Mouse (Mus musculus) regulatory T cell (primary cell): Measurements from ENCODE around the gene Fam170b.

Source experiments
- in situ Hi-C: fragments of 300-600 bp; cut with MboI, MseI; formaldehyde crosslinking; loops from one replicate; pipeline ENCODE4 v1.15.1; 2025; ENCODE audit warnings: high pct_unique_total_duplicates

Fam170b gene

GRCm38 (mm10) chr14:32833847-32834246 is at the start of gene Fam170b:
TSS of gene Fam170b (plus strand) at chr14:32833962.
- in situ Hi-C loops, result no loop called here

GRCm38 (mm10) chr14:32784130-32784747 is 49.5 kb upstream of the Fam170b start:
- in situ Hi-C loops, result no loop called here

DNA sequence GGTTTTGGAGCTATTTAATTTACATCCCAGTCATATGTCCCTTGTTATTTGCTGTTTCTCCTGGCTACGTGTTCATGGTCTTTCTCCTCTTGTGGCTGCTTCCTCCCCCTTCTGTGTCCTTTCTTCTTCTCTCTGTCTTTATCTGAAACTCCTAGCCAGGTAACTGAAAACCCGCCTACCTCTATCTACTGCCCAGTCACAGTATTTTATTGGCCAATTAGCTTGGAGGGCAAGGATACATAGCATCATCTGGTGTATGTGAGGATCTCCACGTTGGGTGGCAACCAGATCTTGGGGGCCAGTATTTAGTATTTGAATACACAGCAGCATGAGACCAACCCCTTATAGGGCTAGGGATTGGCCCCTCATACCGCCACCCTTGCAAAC is 49.0 kb upstream of the Fam170b start:
- in situ Hi-C loops, result no loop called here

- in situ Hi-C loops, result no loop called here
Observed at GRCm38 (mm10) chr14:32785556-32786130, 48.1 kb upstream of the Fam170b start, which contains the start of gene Tmem273. TSS of gene Tmem273 (plus strand) at chr14:32785963.

DNA sequence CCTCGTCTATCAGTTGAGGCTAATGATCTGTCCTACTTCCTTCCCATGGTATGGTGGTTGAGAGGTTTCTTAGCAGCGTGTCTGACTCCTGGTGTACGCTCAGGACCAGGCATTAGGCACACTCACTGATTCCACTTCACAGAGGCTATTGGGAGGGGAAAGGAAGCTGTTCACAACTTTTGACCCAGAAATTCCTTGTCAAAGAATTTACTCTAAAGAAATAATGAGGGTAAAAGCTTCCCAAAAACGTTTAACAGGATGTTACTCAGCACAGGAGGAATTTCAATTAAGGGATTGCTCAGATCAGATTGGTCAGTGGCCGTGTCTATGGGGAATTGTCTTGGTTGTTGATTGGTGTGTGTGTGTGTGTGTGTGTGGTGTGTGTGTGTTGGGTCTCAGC is 46.1 kb upstream of the Fam170b start:
- in situ Hi-C loops, result no loop called here

DNA sequence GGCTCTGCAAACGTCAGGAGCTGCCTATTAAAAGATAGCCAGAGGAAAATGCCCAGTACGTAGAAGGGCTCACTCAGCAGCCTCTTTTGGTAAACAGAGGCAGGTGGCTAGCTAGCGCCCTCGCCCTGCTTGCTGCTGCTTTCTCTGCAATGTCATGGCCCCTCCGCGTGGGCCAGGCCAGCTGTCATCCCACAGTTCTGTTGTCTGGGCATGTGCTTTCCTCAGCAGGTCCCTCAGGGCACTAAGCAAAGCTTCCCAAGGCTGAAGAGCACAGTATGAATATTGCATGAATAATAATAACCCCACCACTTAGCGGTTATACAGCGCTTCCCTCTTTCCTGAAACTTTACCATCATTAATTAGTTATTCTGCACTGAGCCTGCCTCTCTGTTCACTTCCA is 37.4 kb upstream of the Fam170b start:
- in situ Hi-C loops, result no loop called here

- in situ Hi-C loops, result no loop called here
Observed at GRCm38 (mm10) chr14:32797803-32798202, 36.0 kb upstream of the Fam170b start.

GRCm38 (mm10) chr14:32798355-32798754 is 35.4 kb upstream of the Fam170b start:
- in situ Hi-C loops, result no loop called here

- in situ Hi-C loops, result no loop called here
Observed at GRCm38 (mm10) chr14:32800048-32800447, 33.7 kb upstream of the Fam170b start.

- in situ Hi-C loops, result no loop called here
Observed at GRCm38 (mm10) chr14:32801016-32801661, 32.6 kb upstream of the Fam170b start.

GRCm38 (mm10) chr14:32801662-32802024 is 32.1 kb upstream of the Fam170b start:
- in situ Hi-C loops, result no loop called here

DNA sequence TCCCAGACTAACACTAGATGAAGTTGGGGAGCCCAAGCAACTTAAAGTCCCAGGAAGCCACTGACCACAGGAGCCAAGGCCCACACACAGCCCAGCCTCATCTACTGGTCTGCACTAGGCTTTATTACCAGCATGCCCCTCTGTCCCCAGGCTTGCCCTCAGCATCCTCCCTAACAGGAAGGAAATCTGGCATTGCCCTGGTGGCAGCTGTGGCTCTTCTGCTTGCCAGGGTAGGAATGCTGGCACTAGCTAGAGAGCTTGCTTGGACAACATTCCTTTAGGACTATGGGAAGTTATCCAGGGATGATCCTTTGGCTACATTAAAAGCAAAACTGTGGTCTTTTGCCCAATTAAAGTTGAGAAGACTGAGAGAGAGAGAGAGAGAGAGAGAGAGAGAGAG is 23.7 kb upstream of the Fam170b start:
- in situ Hi-C loops, result no loop called here

DNA sequence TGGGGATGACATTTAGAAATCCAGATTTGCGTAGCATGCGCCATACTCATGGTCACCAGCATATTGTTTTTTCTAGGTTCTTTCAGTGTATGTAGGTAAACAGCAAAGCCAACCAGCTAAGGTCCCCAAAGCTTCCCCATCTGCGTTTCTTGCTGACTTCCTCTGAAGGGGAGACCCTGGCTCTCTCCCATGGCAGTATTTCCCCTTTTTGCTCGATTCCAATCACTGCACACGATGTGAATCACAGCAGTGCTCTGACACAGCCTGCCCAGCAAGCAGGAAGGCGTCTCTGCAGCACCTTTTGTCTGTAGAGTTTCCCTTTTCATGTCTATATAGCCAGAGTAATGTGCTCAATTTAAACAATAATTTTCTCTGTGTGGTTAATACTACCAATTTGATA is 21.3 kb upstream of the Fam170b start:
- in situ Hi-C loops, result no loop called here

GRCm38 (mm10) chr14:32814961-32815360 is 18.8 kb upstream of the Fam170b start:
- in situ Hi-C loops, result no loop called here

DNA sequence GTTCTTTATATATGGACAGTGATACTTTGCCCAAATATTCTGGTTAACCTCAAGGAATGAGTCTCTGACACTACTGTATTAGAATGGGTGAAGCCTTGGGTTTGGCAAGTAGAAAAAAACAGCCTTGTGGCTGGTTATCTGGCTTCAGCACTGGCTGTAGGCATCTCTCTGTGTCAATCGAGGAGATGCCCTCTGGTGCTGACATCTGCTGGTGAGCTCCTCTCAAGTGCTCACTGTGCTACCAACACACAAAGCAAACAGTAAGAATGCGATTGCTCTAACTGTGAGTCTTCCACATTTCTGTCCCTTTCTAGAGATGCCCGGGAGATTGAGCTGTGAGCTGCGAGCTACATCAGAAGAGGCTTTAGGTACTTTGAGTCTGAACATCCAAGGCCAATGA is 17.2 kb upstream of the Fam170b start:
- in situ Hi-C loops, result no loop called here

DNA sequence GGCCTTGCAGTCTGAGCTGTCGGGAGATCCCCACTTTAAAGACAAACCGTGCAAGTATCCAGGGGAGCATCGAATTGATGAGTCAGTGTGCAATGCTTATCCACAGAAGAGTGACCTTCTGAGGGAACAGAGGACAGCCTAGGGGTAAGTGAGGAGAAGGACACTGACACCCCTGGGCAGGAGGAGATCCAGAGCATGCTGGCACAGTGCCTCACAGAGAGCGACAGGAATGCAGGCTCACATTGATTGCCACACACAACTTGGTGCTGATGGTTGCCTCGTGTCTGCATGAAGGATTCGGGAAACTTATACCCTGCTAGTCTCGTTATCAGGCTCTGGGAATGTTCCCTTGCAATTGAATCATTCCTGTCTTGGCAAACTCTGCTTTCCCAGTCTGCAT is 16.5 kb upstream of the Fam170b start:
- in situ Hi-C loops, result no loop called here

GRCm38 (mm10) chr14:32819297-32819696 is 14.5 kb upstream of the Fam170b start:
- in situ Hi-C loops, result no loop called here

DNA sequence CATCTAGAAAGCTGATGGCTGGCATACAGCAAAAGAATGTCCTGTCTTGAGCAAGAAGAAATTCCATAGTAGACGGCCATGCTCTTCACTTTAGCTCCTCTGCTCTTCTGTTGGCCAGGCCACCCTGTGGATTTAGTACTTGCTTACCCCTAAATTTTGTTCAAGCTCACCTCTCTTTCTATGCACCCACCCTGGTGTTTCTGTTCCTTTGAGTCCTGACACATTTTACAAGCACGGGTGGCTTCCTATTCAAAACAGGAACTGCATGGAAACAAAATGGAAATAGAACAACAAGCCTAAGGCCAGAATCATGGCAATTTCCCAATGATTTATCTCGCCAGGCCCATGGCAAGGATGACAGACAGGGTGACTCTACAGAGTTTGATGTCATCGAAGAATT is 10.9 kb upstream of the Fam170b start:
- in situ Hi-C loops, result no loop called here

DNA sequence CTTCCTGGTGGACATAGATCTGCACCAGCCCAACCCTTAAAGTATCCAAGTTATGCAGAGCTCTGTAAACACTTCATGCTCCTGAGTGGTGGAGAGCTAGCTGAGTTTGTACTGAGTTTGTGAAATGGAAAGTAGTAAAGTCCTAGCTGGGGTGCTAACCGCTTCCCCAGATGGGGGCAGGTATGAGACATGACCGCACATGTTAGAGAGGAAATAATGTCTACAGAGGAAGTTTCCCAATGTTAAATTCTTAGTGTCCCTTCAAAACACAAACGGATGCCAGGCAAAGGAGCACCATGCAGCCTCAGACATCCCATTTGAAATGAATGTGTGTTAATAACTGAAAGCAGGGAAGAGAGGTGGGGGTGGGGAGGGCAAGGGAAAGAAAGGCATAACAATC is 9.9 kb upstream of the Fam170b start:
- in situ Hi-C loops, result no loop called here

GRCm38 (mm10) chr14:32824267-32825150 is 9.3 kb upstream of the Fam170b start:
- in situ Hi-C loops, result loop anchor here (5.0 kb wide), 1 partner anchor 52 kb away; no protein-coding TSS in a partner anchor

- in situ Hi-C loops, result loop anchor here (5.0 kb wide), 1 partner anchor 53 kb away; no protein-coding TSS in a partner anchor
Observed at GRCm38 (mm10) chr14:32825426-32826032, 8.2 kb upstream of the Fam170b start.

GRCm38 (mm10) chr14:32827165-32827564 is 6.6 kb upstream of the Fam170b start:
- in situ Hi-C loops, result loop anchor here (5.0 kb wide), 1 partner anchor 55 kb away; no protein-coding TSS in a partner anchor
